Mouse (Mus musculus) T-helper 1 cell (primary cell): Measurements from ENCODE around the gene Mcts1.

Experiments
- in situ Hi-C: fragments of 300-600 bp; cut with MboI, MseI; formaldehyde crosslinking; loops from one replicate; pipeline ENCODE4 v1.15.1; 2025; ENCODE audit warnings: high pct_unique_total_duplicates

Mcts1 gene

GRCm38 (mm10) chrX:38600177-38600994 is at the start of gene Mcts1:
Mcts1 (plus strand) TSS chrX:38600578.
- in situ Hi-C loops: no loop called here

GRCm38 (mm10) chrX:38553255-38553654 is 47.1 kb upstream of the Mcts1 start:
- in situ Hi-C loops: loop anchor here (10.0 kb wide), 1 partner anchor 858 kb away; no protein-coding TSS in a partner anchor

GRCm38 (mm10) chrX:38563941-38564541 is 36.3 kb upstream of the Mcts1 start:
- in situ Hi-C loops: no loop called here

GRCm38 (mm10) chrX:38564542-38565175 is 35.7 kb upstream of the Mcts1 start:
- in situ Hi-C loops: no loop called here

GRCm38 (mm10) chrX:38565176-38565542 is 35.2 kb upstream of the Mcts1 start:
- in situ Hi-C loops: no loop called here

- in situ Hi-C loops: no loop called here
Measured at GRCm38 (mm10) chrX:38566521-38567205, 33.7 kb upstream of the Mcts1 start.

- in situ Hi-C loops: no loop called here
Measured at GRCm38 (mm10) chrX:38576078-38576477, 24.3 kb upstream of the Mcts1 start, which contains the start of gene Cul4b. Cul4b (minus strand) TSS chrX:38576196.

GRCm38 (mm10) chrX:38581140-38581539 is 19.2 kb upstream of the Mcts1 start:
- in situ Hi-C loops: no loop called here

GRCm38 (mm10) chrX:38583261-38583660 is 17.1 kb upstream of the Mcts1 start:
- in situ Hi-C loops: no loop called here

- in situ Hi-C loops: no loop called here
Measured at GRCm38 (mm10) chrX:38589827-38590226, 10.6 kb upstream of the Mcts1 start.

- in situ Hi-C loops: no loop called here
Measured at GRCm38 (mm10) chrX:38591749-38592148, 8.6 kb upstream of the Mcts1 start.

- in situ Hi-C loops: no loop called here
Measured at GRCm38 (mm10) chrX:38593180-38593889, 7.0 kb upstream of the Mcts1 start.

GRCm38 (mm10) chrX:38600995-38601369 is 604 bp downstream of the Mcts1 start:
- in situ Hi-C loops: no loop called here

- in situ Hi-C loops: no loop called here
Measured at GRCm38 (mm10) chrX:38634801-38635637, 34.6 kb downstream of the Mcts1 start, which contains the start of gene C1galt1c1. C1galt1c1 (minus strand) TSS chrX:38635087.

- in situ Hi-C loops: no loop called here
Measured at GRCm38 (mm10) chrX:38635638-38635931, 35.2 kb downstream of the Mcts1 start.

GRCm38 (mm10) chrX:38641435-38641834 is 41.1 kb downstream of the Mcts1 start:
- in situ Hi-C loops: no loop called here

- in situ Hi-C loops: no loop called here
Measured at GRCm38 (mm10) chrX:38642183-38642582, 41.8 kb downstream of the Mcts1 start.

GRCm38 (mm10) chrX:38650404-38651039 is 50.1 kb downstream of the Mcts1 start:
- in situ Hi-C loops: loop anchor here (10.0 kb wide), 1 partner anchor 136 kb away; no protein-coding TSS in a partner anchor

- in situ Hi-C loops: loop anchor here (10.0 kb wide), 1 partner anchor 136 kb away; no protein-coding TSS in a partner anchor
Measured at GRCm38 (mm10) chrX:38651167-38651566, 50.8 kb downstream of the Mcts1 start.

- in situ Hi-C loops: loop anchor here (10.0 kb wide), 1 partner anchor 138 kb away; no protein-coding TSS in a partner anchor
Measured at GRCm38 (mm10) chrX:38653181-38653580, 52.8 kb downstream of the Mcts1 start.
